Mouse (Mus musculus): Measurements from ENCODE around the gene Tgm6.

DNA sequence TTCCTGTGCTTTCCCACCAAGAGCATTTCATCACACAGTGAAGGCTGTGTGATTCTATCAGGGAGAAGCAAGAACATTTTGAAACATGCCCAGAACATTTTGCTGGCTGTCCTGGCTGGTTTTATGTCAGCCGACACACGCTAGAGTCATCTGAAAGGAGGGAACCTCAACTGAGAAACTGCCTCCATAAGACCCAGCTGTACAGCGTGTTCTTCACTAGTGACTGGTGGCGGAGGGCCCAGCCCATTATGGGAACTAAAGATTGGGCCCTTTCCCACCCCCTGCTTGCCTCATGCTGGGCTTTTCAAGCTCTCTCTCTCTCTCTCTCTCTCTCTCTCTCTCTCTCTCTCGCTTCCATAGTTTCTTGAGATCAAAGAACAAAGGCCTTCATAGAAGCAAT is 88.7 kb downstream of the Tgm6 start:
- no peak for TF ChIP-seq CTCF (IDR thresholded peaks at IDR 0.05; ENCODE audit: insufficient read depth, low read depth, low read length)
- no peak for TF ChIP-seq POLR2A (IDR thresholded peaks at IDR 0.05; ENCODE audit: insufficient read depth, low read depth, low read length)

Data from olfactory bulb, adult 2 months (tissue).